Mouse (Mus musculus): ENCODE results near the gene Hmx1. TPM values are rescaled to one million over a fixed set of nuclear protein-coding genes. Genes with fewer than 3 reads are reported as not detected.

The Hmx1 gene
- polyA plus RNA-seq, 1 experiment from 2014 or later: 8.5 TPM

DNA sequence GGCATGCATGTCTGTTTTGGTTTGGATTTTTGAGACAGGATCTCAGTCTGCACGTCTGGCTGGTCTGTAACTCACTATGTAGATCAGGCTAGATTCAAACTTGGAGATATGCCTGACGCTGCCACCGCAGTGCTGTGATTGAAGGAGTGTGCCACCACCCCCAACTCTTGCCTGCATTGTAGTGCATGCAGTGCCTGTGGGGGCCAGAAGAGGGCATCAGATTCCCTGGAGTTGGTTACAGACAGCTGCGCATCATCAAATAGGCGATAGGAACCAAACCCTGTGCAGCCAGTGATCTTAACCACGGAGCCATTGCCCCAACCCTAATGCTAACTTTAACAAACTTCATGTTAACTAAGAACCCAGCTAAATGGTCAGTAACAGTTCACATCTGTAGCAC lies 49.9 kb downstream of the Hmx1 start:
- Histone ChIP-seq H3K4me2 (ENCODE audit: low read depth) (no peak overlapping the region), H3K4me3 (ENCODE audit: low read depth, low read length) (no peak overlapping the region), H3K27me3 (ENCODE audit: control insufficient read depth, insufficient read depth, low read length) (no peaks in the 10 kb centered on the region), H3K4me1 (ENCODE audit: control insufficient read depth, insufficient read depth, low read length) (no peaks in the 10 kb centered on the region), H3K36me3 (ENCODE audit: control insufficient read depth, insufficient read depth, low read length) (no peaks in the 10 kb centered on the region), H3K9ac (ENCODE audit: low read length) (no peak overlapping the region), H3K9me3 (ENCODE audit: control insufficient read depth, low read length) (0 out of 2 replicates have a peak, but pooled peaks cover 4% of the 10 kb centered on the region), H3K27ac (ENCODE audit: low read depth, low read length) (no peak overlapping the region)
- 85% methylated on average over 6 of the region's 6 CpGs for WGBS
- no peak for ATAC-seq (ENCODE audit: insufficient read depth, low FRiP score, low TSS enrichment)
- DNase-seq (ENCODE audit: low spot score): no peak

- no peak for ATAC-seq (ENCODE audit: insufficient read depth, low FRiP score, low TSS enrichment)
- Histone ChIP-seq H3K4me2 (ENCODE audit: low read depth) (no peak overlapping the region), H3K27me3 (ENCODE audit: control insufficient read depth, insufficient read depth, low read length) (no peaks in the 10 kb centered on the region), H3K36me3 (ENCODE audit: control insufficient read depth, insufficient read depth, low read length) (no peaks in the 10 kb centered on the region), H3K9ac (ENCODE audit: low read length) (no peak overlapping the region), H3K4me3 (ENCODE audit: low read depth, low read length) (no peak overlapping the region), H3K27ac (ENCODE audit: low read depth, low read length) (no peak overlapping the region), H3K4me1 (ENCODE audit: control insufficient read depth, insufficient read depth, low read length) (no peaks in the 10 kb centered on the region), H3K9me3 (ENCODE audit: control insufficient read depth, low read length) (0 out of 2 replicates have a peak, but pooled peaks cover 4% of the 10 kb centered on the region)
- WGBS: 62% methylated on average over 8 of the region's 8 CpGs
- DNase-seq (ENCODE audit: low spot score): no peak
Measured at GRCm38 (mm10) chr5:35440459-35440858, 51.6 kb downstream of the Hmx1 start.

DNA sequence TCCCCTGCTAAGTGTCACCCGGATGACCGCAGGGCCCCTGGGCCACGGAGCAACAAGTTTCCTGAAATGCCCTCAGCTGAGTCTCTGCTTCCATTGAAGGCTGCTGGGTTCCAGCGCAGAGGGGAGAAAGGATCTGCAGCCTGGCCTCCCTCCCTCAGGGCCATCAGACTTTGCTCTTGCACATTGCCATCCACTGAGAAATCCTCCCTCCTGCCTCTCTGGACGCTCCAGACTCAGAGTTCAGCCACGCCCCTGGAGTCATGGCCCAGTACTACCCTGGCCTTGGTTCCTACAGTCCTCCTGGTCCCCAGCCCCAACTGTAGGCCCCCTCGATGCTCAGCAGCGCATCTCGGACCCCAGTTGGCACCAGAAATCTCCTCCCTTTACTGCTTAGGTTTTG lies 52.5 kb downstream of the Hmx1 start:
- ATAC-seq (ENCODE audit: insufficient read depth, low FRiP score, low TSS enrichment) (no peak), DNase-seq (ENCODE audit: low spot score) (no peak)
- H3K4me2 ChIP-seq (ENCODE audit: low read depth): no peak overlapping the region
- no peak overlapping the region for H3K27ac ChIP-seq (ENCODE audit: low read depth, low read length)
- H3K4me1 ChIP-seq (ENCODE audit: control insufficient read depth, insufficient read depth, low read length): no peaks in the 10 kb centered on the region
- H3K4me3 ChIP-seq (ENCODE audit: low read depth, low read length): no peak overlapping the region
- H3K9me3 ChIP-seq (ENCODE audit: control insufficient read depth, low read length): 0 out of 2 replicates have a peak, but pooled peaks cover 4% of the 10 kb centered on the region
- 70% methylated on average over 9 of the region's 9 CpGs for WGBS
- H3K27me3 ChIP-seq (ENCODE audit: control insufficient read depth, insufficient read depth, low read length): no peaks in the 10 kb centered on the region
- H3K9ac ChIP-seq (ENCODE audit: low read length): no peak overlapping the region
- H3K36me3 ChIP-seq (ENCODE audit: control insufficient read depth, insufficient read depth, low read length): no peaks in the 10 kb centered on the region

DNA sequence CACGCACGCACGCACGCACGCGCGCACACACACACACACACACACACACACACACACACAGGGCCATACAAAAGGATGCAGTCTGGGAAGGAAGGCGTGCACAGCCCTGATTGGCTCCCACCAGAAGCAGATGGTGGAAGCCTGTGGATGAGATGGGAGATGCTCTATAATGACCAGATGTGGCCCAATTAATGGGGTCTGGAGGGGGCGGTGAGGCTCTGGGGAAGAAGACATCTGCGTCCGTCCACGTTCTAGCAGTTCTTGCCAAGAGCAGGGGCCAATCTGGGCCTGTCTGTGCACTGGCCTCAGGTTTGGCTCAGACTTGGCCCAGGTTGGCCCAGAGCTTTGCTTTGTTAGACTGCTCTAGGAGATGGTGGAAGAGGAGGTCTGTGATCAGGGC lies 55.8 kb downstream of the Hmx1 start:
- DNase-seq (ENCODE audit: low spot score) (no peak), ATAC-seq (ENCODE audit: insufficient read depth, low FRiP score, low TSS enrichment) (no peak)

GRCm38 (mm10) chr5:35447656-35448443 lies 58.9 kb downstream of the Hmx1 start:
- peak overlapping the region; percentile 57 for H3K4me2 ChIP-seq (ENCODE audit: low read depth)
- H3K4me3 ChIP-seq (ENCODE audit: low read depth, low read length): peak overlapping the region; percentile 18; the same call in 1 of the 2 replicates
- H3K27me3 ChIP-seq (ENCODE audit: control insufficient read depth, insufficient read depth, low read length): peaks cover 5% of the 10 kb centered on the region; the same call in 1 of the 2 replicates
- peak; percentile 82 for DNase-seq (ENCODE audit: low spot score)
- peak; percentile 92 for ATAC-seq (ENCODE audit: insufficient read depth, low FRiP score, low TSS enrichment)
- H3K36me3 ChIP-seq (ENCODE audit: control insufficient read depth, insufficient read depth, low read length): no peaks in the 10 kb centered on the region
- peak overlapping the region; percentile 39; the same call in 1 of the 2 replicates for H3K27ac ChIP-seq (ENCODE audit: low read depth, low read length)
- peak overlapping the region; percentile 60 for H3K9ac ChIP-seq (ENCODE audit: low read length)
- no peaks in the 10 kb centered on the region for H3K9me3 ChIP-seq (ENCODE audit: control insufficient read depth, low read length)
- WGBS: 19% methylated on average over 27 of the region's 27 CpGs
- peaks cover 9% of the 10 kb centered on the region; the same call in 1 of the 2 replicates for H3K4me1 ChIP-seq (ENCODE audit: control insufficient read depth, insufficient read depth, low read length)

More for the DNA sequence above, 55.8 kb downstream of the Hmx1 start:
- H3K4me3 ChIP-seq (ENCODE audit: low read depth, low read length): no peak overlapping the region
- H3K27me3 ChIP-seq (ENCODE audit: control insufficient read depth, insufficient read depth, low read length): peaks cover 5% of the 10 kb centered on the region; the same call in 1 of the 2 replicates
- peaks cover 9% of the 10 kb centered on the region; the same call in 1 of the 2 replicates for H3K4me1 ChIP-seq (ENCODE audit: control insufficient read depth, insufficient read depth, low read length)
- no peak overlapping the region for H3K27ac ChIP-seq (ENCODE audit: low read depth, low read length)
- no peak overlapping the region for H3K4me2 ChIP-seq (ENCODE audit: low read depth)
- no peak overlapping the region for H3K9ac ChIP-seq (ENCODE audit: low read length)
- 75% methylated on average over 12 of the region's 12 CpGs for WGBS
- H3K36me3 ChIP-seq (ENCODE audit: control insufficient read depth, insufficient read depth, low read length): no peaks in the 10 kb centered on the region
- no peaks in the 10 kb centered on the region for H3K9me3 ChIP-seq (ENCODE audit: control insufficient read depth, low read length)

Other genes starting within 250 kb of the Hmx1 start
- 0.22 and 0.28 TPM in 2 replicates for gene Adra2c, start 110.8 kb upstream of the Hmx1 start, polyA plus RNA-seq (2014; fragmentation: Nextera tagmentation; extraction: Ambion mirVana)
- gene Cpz, start 136.6 kb downstream of the Hmx1 start, polyA plus RNA-seq (2014; fragmentation: Nextera tagmentation; extraction: Ambion mirVana): 5.4 and 6.0 TPM in 2 replicates
- gene Trmt44, start 186.0 kb downstream of the Hmx1 start, polyA plus RNA-seq (2014; fragmentation: Nextera tagmentation; extraction: Ambion mirVana): 9.1 and 10.2 TPM in 2 replicates
- gene Acox3, start 193.9 kb downstream of the Hmx1 start, polyA plus RNA-seq (2014; fragmentation: Nextera tagmentation; extraction: Ambion mirVana): 15.9 and 16.6 TPM in 2 replicates

Measured in neural tube, embryonic 11.5 days (tissue).